Mouse (Mus musculus): ENCODE results near the gene Tiparp.

The Tiparp gene

DNA sequence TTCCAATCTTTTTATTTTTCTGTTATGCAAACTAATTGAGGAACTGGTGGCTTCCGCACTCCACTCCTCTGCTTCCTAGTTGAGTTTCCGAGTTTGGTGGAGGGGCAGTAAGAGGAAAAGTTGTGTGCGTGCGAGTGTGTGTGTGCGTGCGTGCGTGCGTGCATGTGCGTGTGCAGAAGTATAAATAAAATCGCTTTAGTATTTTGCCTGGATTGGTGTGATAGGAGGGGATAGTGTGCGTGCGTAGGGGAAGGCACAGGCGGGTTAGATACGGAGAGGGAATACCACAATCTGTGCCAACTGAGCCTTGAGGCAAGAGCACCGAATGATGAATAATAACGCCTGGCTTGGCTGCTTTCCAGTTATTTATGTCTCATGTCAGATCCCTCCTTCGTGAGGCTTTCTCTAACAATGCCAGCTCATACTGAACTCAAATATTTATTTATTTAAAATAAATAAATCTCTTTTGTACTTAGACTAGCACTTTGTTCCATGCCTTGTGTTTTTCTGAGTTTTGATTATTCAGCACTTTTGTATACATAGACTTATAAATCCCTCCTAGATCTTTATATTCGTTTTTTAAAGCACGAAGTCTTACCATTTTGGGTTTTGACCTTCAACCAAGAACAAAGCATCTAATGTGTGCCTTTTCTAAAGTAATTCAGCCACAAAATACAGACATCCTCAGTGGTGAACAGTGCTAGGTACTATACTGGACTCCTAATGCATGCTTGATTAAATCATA, 1.4 kb downstream of the Tiparp start:
- DNase-seq (ENCODE audit: low spot score), result no peak

GRCm38 (mm10) chr3:65533014-65533413, 4.8 kb downstream of the Tiparp start:
- DNase-seq (ENCODE audit: low spot score), result no peak

DNA sequence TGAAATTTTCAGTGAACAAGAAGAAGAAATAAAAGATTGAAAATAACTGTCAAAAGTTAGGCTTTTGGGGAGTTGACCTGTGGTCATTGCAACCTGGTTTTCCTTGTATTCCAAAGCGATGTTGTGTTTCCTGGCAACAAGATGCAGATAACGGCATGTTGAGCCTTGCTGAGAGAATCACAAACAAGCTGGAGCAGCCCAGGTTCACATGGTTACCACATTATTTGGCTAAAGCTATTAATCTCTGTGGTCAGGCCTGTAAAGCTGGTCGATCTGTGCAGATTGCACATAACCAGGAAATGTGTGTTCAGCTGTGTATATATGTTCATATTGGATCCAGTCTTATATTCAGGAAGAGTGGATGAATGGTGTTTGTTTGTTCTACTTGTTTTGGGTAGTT, 5.4 kb downstream of the Tiparp start:
- DNase-seq (ENCODE audit: low spot score), result no peak

DNA sequence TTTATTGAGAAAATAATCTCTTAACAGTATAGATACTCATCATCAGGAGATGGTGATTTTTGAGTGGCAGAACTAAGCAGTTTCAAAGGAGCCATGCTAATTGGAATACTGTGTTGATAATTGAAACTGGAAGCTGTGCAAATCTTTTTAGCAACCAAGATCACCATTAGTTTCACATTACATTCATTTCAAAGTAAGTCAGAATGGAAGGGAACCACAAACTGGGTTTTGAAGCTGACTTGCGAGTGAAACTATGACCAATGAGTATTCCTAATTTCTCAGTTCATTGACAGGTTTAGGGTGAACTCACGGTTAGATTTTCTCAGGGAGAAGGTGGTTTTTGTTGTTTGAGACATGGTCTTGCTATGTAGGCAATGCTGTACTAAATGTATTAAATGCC, 6.3 kb downstream of the Tiparp start:
- no peak for DNase-seq (ENCODE audit: low spot score)

- DNase-seq (ENCODE audit: low spot score), result no peak
Observed at GRCm38 (mm10) chr3:65535087-65535761, 7.0 kb downstream of the Tiparp start.

DNA sequence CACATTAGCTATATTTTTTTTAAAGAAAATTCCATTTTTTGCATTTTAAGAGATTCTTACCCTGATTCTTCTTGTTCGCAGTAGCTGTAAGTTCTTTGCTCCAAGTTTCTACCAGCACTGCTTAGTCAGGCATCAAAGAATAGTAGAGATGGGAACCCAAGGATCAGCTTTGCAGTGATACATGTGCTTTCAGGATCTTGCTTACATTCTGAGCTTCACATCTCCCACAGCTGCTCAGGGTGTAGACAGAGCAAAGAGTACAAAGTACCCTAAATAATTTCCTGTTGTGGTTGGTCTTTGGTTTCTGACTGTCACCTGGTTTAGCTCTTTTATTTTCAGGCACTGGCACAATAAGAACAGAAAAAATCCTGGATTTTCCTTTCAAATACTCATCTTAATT, 9.1 kb downstream of the Tiparp start:
- DNase-seq (ENCODE audit: low spot score), result no peak

DNA sequence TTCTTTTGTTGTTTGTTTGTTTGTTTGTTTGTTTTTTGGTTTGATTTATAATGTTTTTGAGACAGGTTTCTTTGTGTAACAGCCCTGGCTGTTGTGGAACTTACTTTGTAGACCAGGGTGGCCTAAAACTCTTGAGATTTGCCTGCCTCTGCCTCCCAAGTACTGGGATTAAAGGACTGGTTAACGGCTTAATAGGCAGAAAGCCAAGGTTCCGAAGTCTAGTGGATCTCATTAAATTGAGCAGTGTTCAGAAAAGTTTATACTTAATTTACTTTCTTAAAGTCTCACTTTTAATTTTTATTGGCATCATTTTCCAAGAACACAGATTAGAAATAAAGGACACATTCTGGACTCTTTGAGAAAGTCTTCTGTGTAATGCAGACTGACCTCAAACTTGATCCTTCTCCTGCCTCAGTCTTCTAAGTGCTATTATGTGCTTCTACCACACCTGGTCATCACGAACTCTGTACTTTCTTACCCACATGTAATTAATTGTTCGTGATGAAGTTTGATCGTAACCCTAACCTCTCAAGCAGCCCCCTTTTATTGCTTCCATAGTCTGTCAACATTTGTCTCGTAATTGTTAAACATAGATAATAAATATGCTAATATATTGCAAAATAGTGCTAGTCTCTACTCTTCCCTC, 12.8 kb downstream of the Tiparp start:
- DNase-seq (ENCODE audit: low spot score), result no peak

DNA sequence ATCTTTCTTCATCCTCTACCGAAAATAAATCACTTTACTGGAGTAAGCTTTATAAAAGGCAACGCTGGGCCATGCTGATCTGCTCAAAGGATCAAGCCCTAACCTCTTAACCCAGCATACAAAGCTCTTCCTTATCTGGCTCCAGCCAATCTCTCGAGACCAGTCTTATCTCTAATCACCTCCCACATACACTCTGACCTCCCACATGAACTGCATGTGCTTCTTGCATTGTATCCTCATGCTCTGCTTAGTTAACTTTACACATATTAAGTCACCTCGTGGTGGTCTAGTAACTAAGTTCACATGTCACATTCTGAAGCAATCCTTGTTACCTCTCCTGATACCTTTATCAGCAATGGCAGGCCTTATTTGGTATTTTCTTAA, 13.3 kb downstream of the Tiparp start:
- no peak for DNase-seq (ENCODE audit: low spot score)

- DNase-seq (ENCODE audit: low spot score), result no peak
Observed at GRCm38 (mm10) chr3:65549785-65550184, 21.6 kb downstream of the Tiparp start.

DNA sequence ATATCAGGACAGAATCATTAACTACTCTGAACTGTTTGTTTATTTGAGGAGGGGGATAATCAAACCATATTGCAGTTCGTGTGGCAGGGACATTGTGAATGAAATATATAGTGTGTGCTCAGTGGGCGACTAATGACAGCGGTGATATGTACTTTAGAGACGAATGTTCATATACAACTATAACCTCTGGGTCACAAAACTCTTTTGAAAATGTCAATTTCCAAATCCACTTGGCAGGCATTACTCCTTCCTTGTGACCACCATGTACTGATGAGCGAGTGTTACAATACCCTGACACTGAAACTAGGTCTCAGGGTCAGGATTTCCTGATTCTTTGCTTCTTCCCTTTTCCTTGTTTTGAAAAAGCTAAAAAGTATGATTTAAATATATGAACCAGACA, 22.9 kb downstream of the Tiparp start:
- no peak for DNase-seq (ENCODE audit: low spot score)

DNA sequence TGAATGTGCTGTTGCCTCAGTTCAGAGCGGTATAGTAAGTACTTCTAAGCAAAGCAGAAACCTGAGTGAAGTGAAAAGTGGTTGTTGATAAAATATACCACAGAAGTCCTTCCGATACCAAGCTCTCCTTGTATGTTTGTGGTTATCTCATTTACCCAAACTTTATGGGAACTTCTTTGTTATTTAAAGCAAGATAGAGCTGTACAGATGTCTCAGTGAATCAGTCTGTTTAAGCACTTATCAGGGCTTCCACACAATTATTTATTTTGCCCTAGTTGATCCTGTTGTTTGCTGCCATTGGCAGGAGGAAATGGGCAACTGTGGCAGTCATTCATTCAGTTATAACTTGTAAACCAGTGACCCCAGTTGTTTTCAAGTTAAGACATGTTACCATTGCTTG, 26.4 kb downstream of the Tiparp start:
- DNase-seq (ENCODE audit: low spot score), result no peak

DNA sequence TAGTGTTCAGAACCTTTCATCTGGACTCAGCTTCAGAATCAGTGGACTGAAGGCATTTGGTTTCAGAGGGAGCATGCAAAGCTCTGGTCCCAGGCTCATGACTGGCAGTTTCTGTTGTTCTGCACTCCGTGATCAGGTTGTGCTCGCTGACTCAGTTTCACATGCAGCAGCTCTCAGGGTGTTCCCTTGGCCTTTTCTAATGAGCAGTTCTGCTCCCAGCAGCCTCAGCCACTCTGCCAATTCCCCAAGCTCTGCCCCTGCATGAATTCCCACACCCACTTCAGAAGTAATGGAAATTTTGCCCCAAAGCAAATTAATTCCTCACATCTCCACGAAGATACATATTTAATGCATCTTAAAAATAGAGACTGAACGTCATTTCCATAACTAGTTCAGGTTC, 30.5 kb downstream of the Tiparp start:
- DNase-seq (ENCODE audit: low spot score), result no peak

GRCm38 (mm10) chr3:65562212-65562611, 34.0 kb downstream of the Tiparp start:
- DNase-seq (ENCODE audit: low spot score), result no peak

- DNase-seq (ENCODE audit: low spot score), result no peak
Observed at GRCm38 (mm10) chr3:65562694-65563093, 34.5 kb downstream of the Tiparp start.

DNA sequence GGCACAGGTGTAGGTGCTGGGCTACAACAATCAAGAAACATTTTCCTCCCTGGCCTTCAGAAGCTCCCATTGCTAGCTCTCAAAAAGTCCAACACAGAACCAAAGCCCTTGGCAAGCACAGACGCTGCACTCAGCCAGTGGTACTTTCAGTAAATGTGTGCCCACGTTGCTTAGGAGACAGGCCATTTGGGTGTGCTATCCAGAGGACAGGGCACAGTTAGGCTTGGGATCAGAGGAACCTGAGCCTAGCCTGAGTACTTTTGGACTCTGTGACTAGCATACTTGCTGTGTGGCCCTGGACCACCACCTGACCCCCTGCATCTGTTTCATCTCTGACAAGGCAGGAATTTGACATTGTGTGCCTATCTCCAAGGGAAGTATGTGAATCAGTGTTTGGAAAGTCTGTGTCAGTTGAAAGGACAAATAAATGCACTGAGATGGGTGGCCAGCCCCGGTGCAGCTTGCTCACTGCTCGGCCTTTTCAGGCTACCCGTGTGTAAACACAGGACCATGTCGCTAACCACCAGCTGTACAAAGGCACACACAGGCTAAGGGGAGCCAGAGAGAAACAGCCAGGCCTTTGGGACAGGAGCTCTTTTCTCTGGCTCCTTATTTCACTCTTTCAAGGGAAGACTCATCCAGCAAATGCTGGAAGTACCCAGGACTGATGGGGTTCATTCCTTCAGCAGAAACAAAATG, 35.9 kb downstream of the Tiparp start:
- no peak for DNase-seq (ENCODE audit: low spot score)

GRCm38 (mm10) chr3:65565632-65566300, 37.6 kb downstream of the Tiparp start:
- DNase-seq (ENCODE audit: low spot score), result no peak

DNA sequence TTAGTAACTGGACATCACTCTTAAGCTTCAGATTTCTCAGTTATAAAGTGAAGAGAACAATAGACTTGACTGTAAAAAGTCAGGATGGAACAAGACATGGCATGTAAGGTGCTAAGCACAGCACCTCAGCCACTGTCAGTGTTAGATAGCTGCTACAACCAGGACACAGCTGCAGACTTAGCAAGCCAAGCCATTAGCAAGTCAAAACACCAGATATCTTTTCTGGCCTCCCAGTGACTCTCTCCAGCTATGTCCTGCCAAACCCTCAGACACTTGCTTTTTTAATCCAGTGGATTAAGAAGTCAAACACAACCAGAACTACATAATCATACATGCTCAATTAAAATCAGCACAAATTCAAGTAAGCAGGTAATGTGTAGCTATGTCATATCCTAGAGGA, 41.7 kb downstream of the Tiparp start:
- no peak for DNase-seq (ENCODE audit: low spot score)

GRCm38 (mm10) chr3:65573516-65573915, 45.3 kb downstream of the Tiparp start:
- no peak for DNase-seq (ENCODE audit: low spot score)

- no peak for DNase-seq (ENCODE audit: low spot score)
Observed at GRCm38 (mm10) chr3:65577602-65578001, 49.4 kb downstream of the Tiparp start.

DNA sequence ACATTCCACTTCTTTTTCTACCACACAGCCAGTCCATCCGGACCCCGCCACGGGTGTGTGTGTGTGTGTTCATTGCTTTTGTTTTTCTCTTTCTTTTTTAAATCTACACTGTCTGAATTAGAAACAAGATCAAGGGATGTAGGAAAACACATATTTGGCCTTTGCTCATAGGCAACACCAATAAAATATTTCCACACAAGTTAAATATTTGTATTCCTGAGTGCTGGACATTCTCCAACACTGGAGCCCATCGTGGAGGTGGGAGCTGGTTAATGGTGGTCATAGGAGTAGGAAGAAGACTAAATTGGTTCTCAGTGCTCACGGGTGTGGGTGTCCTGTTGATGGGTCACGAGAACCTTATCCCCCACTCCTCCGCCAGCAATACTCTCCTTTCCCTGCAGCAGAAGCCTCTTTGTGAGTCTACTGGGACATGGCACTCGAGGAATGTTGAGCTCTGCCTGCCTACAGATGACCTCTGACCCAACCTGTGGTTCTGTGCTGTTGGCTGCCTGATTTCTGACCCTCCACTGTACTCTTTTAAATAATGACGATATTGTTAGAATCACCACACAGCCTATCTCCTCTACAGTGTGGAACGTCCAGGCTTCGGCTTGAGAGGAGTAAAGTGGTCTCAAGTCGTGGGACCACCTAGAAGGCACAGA, 51.2 kb downstream of the Tiparp start:
- DNase-seq (ENCODE audit: low spot score), result no peak

- DNase-seq (ENCODE audit: low spot score), result no peak
Observed at GRCm38 (mm10) chr3:65581596-65581995, 53.4 kb downstream of the Tiparp start.

GRCm38 (mm10) chr3:65584329-65584728, 56.1 kb downstream of the Tiparp start:
- no peak for DNase-seq (ENCODE audit: low spot score)

All from left cerebral cortex, adult 11 months (tissue).